Mouse (Mus musculus) adrenal gland, adult 18-20 months (tissue): ENCODE measurements around the gene Ttc9c. TPM values are rescaled to one million over a fixed set of nuclear protein-coding genes. Genes with fewer than 3 reads are reported as not detected.
A peak's percentile ranks its signal among the peaks of the same experiment; 100 is the strongest.
"Not testable (repeated sequence)": the region's sequence is repeated elsewhere in the genome, so short reads cannot be mapped to it uniquely, and the experiment has no call there.

Source experiments
- DNase-seq, 2 experiments: peaks; one replicate each; pipeline ENCODE4 v3.0.0; 2021 to 2022; ENCODE audit warnings: low spot score in 2 of 2
- long read RNA-seq, 2 experiments: library from polyadenylated mRNA; stranded (forward); transcript quantifications; one replicate each; pipeline ENCODE4 v2.0.0; 2021
- total RNA-seq, 2 experiments: library from RNA; stranded (reverse); gene quantifications; 1 replicate in 1 of 2; 2 replicates in 1 of 2; pipeline ENCODE4 v1.2.3; 2021

Gene Ttc9c
- 10 to 100 TPM; 35.3 to 39.4 TPM for total RNA-seq
- long read RNA-seq, experiment 1, transcript Ttc9c-201 (3 exons, 1,585 nt) = major isoform, 9 of 20 reads
- long read RNA-seq, experiment 1, transcript Ttc9c-202 (4 exons, 3,509 nt) = minor isoform, 6 of 20 reads
- long read RNA-seq, experiment 1, partial matches to known transcripts = 2 of 20 reads
- long read RNA-seq, experiment 1, other reads (novel, unspliced or antisense) = 2 of 20 reads
- long read RNA-seq, experiment 2, transcript Ttc9c-201 (3 exons, 1,585 nt) = major isoform, 10 of 17 reads
- long read RNA-seq, experiment 2, transcript Ttc9c-202 (4 exons, 3,509 nt) = minor isoform, 5 of 17 reads
- long read RNA-seq, experiment 2, partial matches to known transcripts = 0 of 17 reads
- long read RNA-seq, experiment 2, other reads (novel, unspliced or antisense) = 2 of 17 reads

GRCm38 (mm10) chr19:8818801-8819595 lies at the start of gene Ttc9c:
TSS of gene Ttc9c (minus strand) at chr19:8819333.
- DNase-seq = peak; percentile 84 to 87

DNA sequence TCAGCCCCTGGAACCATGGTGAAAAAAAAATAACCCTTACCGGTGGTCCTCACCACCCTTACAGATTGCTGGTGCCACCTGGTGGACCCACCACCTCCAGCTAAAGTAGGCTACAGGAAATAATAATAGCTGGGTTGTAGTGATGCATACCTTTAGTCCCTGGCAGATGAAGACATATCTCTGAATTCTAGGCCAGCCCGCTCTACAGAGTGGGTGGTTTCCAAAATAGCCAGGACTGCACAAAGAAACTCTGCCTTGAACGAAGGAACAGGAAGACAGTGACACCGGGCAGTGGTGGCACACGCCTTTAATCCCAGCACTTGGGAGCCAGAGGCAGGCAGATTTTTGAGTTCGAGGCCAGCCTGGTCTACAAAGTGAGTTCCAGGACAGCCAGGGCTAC lies 45.1 kb upstream of the Ttc9c start:
- DNase-seq = no peak

GRCm38 (mm10) chr19:8859018-8859417 lies 39.9 kb upstream of the Ttc9c start:
- DNase-seq = no peak

DNA sequence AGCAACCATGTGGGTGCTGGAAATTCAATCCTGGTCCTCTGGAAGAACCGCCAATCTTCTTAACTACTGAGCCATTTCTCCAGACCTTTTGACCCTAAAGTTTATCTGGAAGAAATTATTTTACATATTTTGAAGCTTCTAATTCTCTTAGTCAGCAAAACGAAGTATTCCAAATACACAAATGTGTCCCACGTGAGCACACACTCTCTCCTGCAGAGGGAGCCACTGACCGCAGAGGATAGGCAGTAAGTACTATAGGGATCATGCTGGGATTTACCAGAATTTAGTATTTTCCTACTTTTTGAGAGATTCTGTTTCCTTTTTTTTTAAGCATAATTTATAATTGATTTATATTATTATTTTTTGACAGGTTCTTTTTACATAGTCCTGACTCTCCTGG lies 38.6 kb upstream of the Ttc9c start:
- DNase-seq = no peak

DNA sequence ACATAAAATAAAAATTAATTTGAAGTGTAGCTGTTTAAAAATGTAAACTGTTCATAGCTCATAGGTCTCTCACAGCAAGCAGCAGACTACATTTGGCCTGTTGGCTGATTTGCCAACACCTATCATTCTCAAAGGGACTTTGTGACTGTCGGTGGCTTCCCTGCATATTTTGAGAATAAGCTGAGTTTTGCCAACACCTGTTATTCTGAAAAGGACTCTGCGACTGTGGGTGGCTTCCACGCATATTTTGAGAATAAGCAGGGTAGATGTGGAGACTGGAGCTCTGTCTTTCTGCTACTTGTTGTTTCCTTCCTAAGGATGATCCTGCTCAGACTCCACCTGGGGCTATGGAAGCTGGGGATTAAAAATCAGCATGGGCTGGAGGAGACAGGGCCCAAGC lies 34.0 kb upstream of the Ttc9c start:
- DNase-seq = no peak

DNA sequence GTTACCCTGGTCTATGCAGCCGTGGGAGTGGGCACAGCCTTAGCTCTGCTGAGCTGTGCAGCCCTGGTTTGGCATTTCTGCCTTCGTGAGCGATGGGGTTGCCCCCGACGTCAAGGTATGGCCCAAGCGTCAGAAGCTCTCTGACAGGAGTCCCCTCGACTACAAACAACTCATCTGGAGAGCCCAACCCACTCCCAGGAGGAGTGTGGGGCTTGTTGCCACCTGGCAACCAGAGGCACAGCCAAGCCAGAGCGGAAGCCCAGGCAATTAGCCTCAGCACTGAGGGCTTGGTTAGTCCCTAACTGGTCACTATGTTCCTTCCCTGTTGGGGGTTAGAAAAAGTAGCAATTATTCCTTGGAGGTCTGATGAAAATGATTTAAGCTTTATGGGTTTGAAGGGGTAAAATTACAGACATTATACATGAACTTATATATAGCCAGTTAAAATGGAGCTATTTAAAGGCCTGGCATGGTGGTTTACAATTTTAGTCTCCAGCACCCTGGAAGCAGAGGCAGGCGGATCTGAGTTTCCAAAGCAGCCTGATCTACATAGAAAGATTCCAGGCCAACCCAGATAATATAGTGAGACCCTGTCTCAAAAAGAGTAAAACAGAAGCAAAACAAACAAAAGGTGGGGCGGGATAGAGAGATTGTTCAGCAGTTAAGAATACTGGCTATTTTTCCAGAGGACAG lies 33.2 kb upstream of the Ttc9c start:
- no peak for DNase-seq

GRCm38 (mm10) chr19:8851639-8852038 lies 32.5 kb upstream of the Ttc9c start:
- DNase-seq = no peak

GRCm38 (mm10) chr19:8850402-8850901 lies 31.3 kb upstream of the Ttc9c start, which contains the start of gene Lrrn4cl:
TSS of gene Lrrn4cl (plus strand) at chr19:8850768.
- DNase-seq = peak in 1 of 2 experiments; percentile 30

- DNase-seq = no peak
Observed at GRCm38 (mm10) chr19:8848356-8848755, 29.2 kb upstream of the Ttc9c start.

GRCm38 (mm10) chr19:8844371-8845129 lies 25.4 kb upstream of the Ttc9c start:
- peak; percentile 70 to 81 for DNase-seq

GRCm38 (mm10) chr19:8842961-8843360 lies 23.8 kb upstream of the Ttc9c start:
- no peak for DNase-seq

- DNase-seq = no peak
Observed at GRCm38 (mm10) chr19:8841012-8841411, 21.9 kb upstream of the Ttc9c start.

- DNase-seq = peak; percentile 74 to 76
Observed at GRCm38 (mm10) chr19:8839908-8840791, 21.0 kb upstream of the Ttc9c start.

DNA sequence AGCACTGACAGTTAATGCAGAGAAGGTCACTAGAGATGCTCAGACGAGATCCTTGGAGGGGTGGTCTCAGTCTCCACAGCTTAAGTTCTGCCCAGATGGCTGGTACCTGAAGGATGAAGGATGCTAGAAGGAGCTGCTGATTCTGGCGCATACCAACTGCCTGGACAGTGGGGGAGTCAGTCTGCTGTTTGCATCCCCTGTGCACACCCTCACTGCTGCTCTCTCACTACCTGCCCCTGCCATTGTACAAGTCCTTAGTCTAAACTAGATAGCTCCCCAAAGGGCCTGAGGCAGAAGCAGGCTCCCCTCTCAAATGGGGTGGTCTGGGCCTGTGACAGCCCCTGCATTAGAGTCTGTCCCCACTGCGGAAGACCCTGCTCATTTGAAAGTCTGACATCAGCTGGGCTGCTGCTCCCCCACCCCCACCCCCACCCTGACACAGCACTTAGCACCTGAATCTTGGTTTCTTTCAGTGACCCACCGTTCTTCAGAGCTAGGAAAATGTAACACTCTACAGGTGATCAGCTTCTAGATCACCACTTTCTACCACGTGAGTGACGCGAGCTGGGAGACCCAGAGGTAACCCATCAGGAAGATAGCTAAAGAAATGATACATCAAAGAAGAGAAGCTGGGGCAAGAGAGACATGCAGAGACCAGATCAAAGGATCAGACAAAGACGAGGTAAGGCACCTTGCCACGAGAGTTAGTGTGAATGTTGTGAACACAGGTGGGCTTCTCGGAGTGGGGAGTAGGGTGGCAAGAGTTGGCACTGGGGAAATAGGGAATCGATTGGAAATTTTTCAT lies 20.2 kb upstream of the Ttc9c start, which contains the start of gene Gng3:
Gene Gng3, minus strand, starts transcription at position 92 of the 805 bp plus-strand sequence.
- DNase-seq = no peak

GRCm38 (mm10) chr19:8838041-8838730 lies 19.1 kb upstream of the Ttc9c start:
- DNase-seq = peak in 1 of 2 experiments; percentile 47

- peak; percentile 72 to 80 for DNase-seq
Observed at GRCm38 (mm10) chr19:8837251-8837791, 18.2 kb upstream of the Ttc9c start, which contains the start of gene Bscl2. TSS of gene Bscl2 (plus strand) at chr19:8837467.

GRCm38 (mm10) chr19:8836327-8836726 lies 17.2 kb upstream of the Ttc9c start:
- not testable (repeated sequence) for DNase-seq

DNA sequence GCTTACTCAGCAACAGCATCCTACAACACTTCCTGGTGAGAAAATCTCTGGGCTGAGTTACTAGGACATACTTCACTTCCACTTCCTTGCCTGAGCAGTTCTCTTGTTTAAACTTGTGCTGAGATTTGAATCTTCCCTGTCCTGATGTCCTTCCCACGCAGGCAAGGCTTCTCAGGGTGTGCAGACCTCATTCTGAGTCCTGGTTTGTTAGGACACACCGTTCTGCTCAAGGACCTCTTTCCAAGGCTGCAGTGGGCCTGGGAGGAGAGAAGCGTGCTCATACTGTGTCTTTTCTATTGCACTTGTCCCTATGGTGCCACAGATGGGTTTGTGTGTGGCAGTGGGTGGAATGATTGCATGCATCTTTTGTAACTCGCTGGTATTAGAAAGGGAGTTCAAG lies 13.8 kb upstream of the Ttc9c start:
- no peak for DNase-seq
